In the genomic region with DNA sequence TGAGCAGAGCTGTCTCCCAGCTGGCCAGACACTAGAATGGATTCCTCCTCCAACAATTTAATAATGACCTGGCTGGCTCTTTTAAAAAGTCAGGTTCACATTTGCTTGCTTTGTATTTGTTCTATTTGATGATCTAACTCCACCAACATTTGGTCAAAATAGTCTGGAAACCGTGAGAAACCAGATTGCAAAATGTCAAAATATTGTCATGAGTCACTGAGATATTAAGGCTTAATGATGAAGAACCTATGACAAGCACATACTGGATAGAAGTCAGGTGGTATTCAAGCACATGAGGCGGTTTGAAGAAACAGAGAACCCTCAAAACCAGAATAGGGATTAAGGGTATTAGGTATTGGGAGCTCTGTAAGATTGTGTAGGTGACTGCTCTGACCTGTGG, we compare ENCODE assay signal across 18 mouse cellular contexts. TPM values are rescaled to one million over a fixed set of nuclear protein-coding genes. Genes with fewer than 3 reads are reported as not detected.
A peak's percentile ranks its signal among the peaks of the same experiment; 100 is the strongest.
DNase-seq lines count a peak whose midpoint lies in the region; ATAC-seq lines count a peak whose summit lies in the region.
"Had no signal": no experiment of that assay in that cellular context is flagged by ENCODE, and none has a peak within 500 bp of the region (broad histone marks: within the 10 kb centered on the region; RNA-seq: fewer than 3 reads in every experiment).

No protein-coding gene starts in this region.

- H3K4me1 ChIP-seq in forebrain, embryonic 14.5 days (ENCODE audit: control insufficient read depth, insufficient read depth, low read length) = no peaks in the 10 kb centered on the region
- no peaks in the 10 kb centered on the region for H3K4me1 ChIP-seq in forebrain, embryonic 10.5 days
- H3K4me1 ChIP-seq: embryonic facial prominence, embryonic 13.5 days; embryonic facial prominence, embryonic 15.5 days had no signal

- H3K36me3 ChIP-seq in forebrain, embryonic 14.5 days (ENCODE audit: control insufficient read depth, insufficient read depth, low read length) = no peaks in the 10 kb centered on the region
- H3K36me3 ChIP-seq in forebrain, embryonic 10.5 days (replicated peaks) = peaks cover 37% of the 10 kb centered on the region
- H3K36me3 ChIP-seq: embryonic facial prominence, embryonic 13.5 days; embryonic facial prominence, embryonic 15.5 days had no signal

- 66% methylated on average over 2 of the region's 2 CpGs for WGBS in forebrain, embryonic 14.5 days
- 76% methylated on average over 2 of the region's 2 CpGs for WGBS in forebrain, embryonic 10.5 days

- ATAC-seq in forebrain, embryonic 14.5 days = peak; percentile 48; the same call in 1 of the 2 replicates
- ATAC-seq in inflammation-experienced regulatory T-cells, adult 6 months = no peak
- ATAC-seq: forebrain, embryonic 13.5 days; forebrain, embryonic 16.5 days had no signal

- no peak overlapping the region for H3K4me3 ChIP-seq in forebrain, embryonic 14.5 days (ENCODE audit: low read depth, low read length)
- H3K4me3 ChIP-seq in forebrain, embryonic 10.5 days = no peak overlapping the region
- H3K4me3 ChIP-seq: embryonic facial prominence, embryonic 13.5 days; embryonic facial prominence, embryonic 15.5 days; erythroblast, embryonic 14.5 days; forebrain, embryonic 13.5 days had no signal

- H3K9me3 ChIP-seq in forebrain, embryonic 14.5 days (replicated peaks; ENCODE audit: control insufficient read depth, low read length) = no peaks in the 10 kb centered on the region
- H3K9me3 ChIP-seq in forebrain, embryonic 10.5 days = no peaks in the 10 kb centered on the region
- H3K9me3 ChIP-seq: embryonic facial prominence, embryonic 13.5 days; embryonic facial prominence, embryonic 15.5 days; forebrain, embryonic 13.5 days had no signal

- DNase-seq in cerebellum, adult 11-12 months = peak; percentile 0
- DNase-seq in cerebellum, postnatal 25 days = no peak
- peak; percentile 62 for DNase-seq in forebrain, embryonic 14.5 days (ENCODE audit: low spot score)
- DNase-seq in forebrain, embryonic 10.5 days (ENCODE audit: extremely low spot score, low spot score) = no peak
- DNase-seq in 3T3-L1 (ENCODE audit: low read depth, low spot score) = peak; percentile 12
- DNase-seq: adrenal gland, adult 2 months; adrenal gland, postnatal 10 days; adrenal gland, postnatal 25 days; cerebellum, adult 8-10 months; cerebellum, adult 9-11 months; cerebellum, postnatal 14 days; embryo, embryonic 11 days had no signal

- no peak overlapping the region for H3K4me2 ChIP-seq in forebrain, embryonic 14.5 days (ENCODE audit: low read length)
- H3K4me2 ChIP-seq: embryonic facial prominence, embryonic 13.5 days; embryonic facial prominence, embryonic 15.5 days; forebrain, embryonic 13.5 days had no signal

- no peak overlapping the region for H3K27ac ChIP-seq in forebrain, embryonic 14.5 days (ENCODE audit: low read depth, low read length)
- no peak overlapping the region for H3K27ac ChIP-seq in forebrain, embryonic 10.5 days
- H3K27ac ChIP-seq: embryonic facial prominence, embryonic 13.5 days; embryonic facial prominence, embryonic 15.5 days; forebrain, embryonic 13.5 days had no signal

- H3K27me3 ChIP-seq in forebrain, embryonic 14.5 days (replicated peaks; ENCODE audit: control insufficient read depth, insufficient read depth, low read length) = no peaks in the 10 kb centered on the region
- H3K27me3 ChIP-seq in forebrain, embryonic 10.5 days (ENCODE audit: poor library complexity, severe bottlenecking) = no peaks in the 10 kb centered on the region
- H3K27me3 ChIP-seq: embryonic facial prominence, embryonic 13.5 days; embryonic facial prominence, embryonic 15.5 days; forebrain, embryonic 13.5 days had no signal

- no peak overlapping the region for H3K9ac ChIP-seq in forebrain, embryonic 14.5 days (ENCODE audit: low read length)
- H3K9ac ChIP-seq: embryonic facial prominence, embryonic 13.5 days; embryonic facial prominence, embryonic 15.5 days; forebrain, embryonic 13.5 days had no signal

RNA-seq across cellular contexts. Expression of gene Ntn4, which starts 12.8 kb away (rescaled TPM):
- 0.78 and 0.97 TPM in 2 replicates for polyA plus RNA-seq in forebrain, embryonic 14.5 days (2014; fragmentation: Nextera tagmentation; extraction: Ambion mirVana)
- 0.84 and 1.1 TPM in 2 replicates for polyA plus RNA-seq in forebrain, embryonic 10.5 days (2016; fragmentation: Nextera tagmentation; extraction: Ambion mirVana)
- 1 to 10 TPM in 1 of 3 experiments, under 1 TPM in 1, not detected in 1; 0.15 to 2.1 TPM for polyA plus RNA-seq in inflammation-experienced regulatory T-cells, adult 6 months (2017; shearing (Covaris generic))
- polyA plus RNA-seq: erythroblast, embryonic 14.5 days had no signal

Comparison
In these comparisons a context has a peak if more than half of its experiments do, and no peak if none do; other contexts are left out.
1. DNase-seq: peak in cerebellum, adult 11-12 months (single experiment), forebrain, embryonic 14.5 days (single experiment) and 3T3-L1 (single experiment); none in cerebellum, postnatal 25 days (0 of 2) and forebrain, embryonic 10.5 days (single experiment).